Mouse (Mus musculus) heart, embryonic 13.5 days (tissue): ENCODE results near the gene Glul. TPM values are rescaled to one million over a fixed set of nuclear protein-coding genes. Genes with fewer than 3 reads are reported as not detected.

Experiments
- ATAC-seq: fragments of 200-750 bp; cut with Nextera tagmentation; 2 replicates; pipeline ENCODE4 v1.8.0; 2017; ENCODE audit warnings: moderate TSS enrichment; ENCODE audit not compliant: insufficient number of reproducible peaks, low FRiP score, low TSS enrichment; ENCODE audit errors: extremely low read depth
- H3K27ac ChIP-seq: fragments of 300-500 bp; sonication (generic); replicated peaks from 2 replicates; pipeline ENCODE4 v1.5.1; 2015; ENCODE audit warnings: moderate library complexity, mild to moderate bottlenecking, inconsistent platforms
- H3K27me3 ChIP-seq: fragments of 300-500 bp; sonication (generic); replicated peaks from 2 replicates; pipeline ENCODE4 v1.6.1; 2015; ENCODE audit warnings: mild to moderate bottlenecking, inconsistent platforms
- H3K36me3 ChIP-seq: fragments of 300-500 bp; sonication (generic); 2 replicates; pipeline ENCODE4 v1.6.1; 2015; ENCODE audit warnings: mild to moderate bottlenecking, inconsistent platforms
- H3K4me1 ChIP-seq: fragments of 300-500 bp; sonication (generic); 2 replicates; pipeline ENCODE4 v1.6.1; 2015; ENCODE audit warnings: inconsistent platforms
- H3K4me2 ChIP-seq: fragments of 300-500 bp; sonication (generic); 2 replicates; pipeline ENCODE4 v1.6.1; 2015; ENCODE audit warnings: inconsistent platforms, mild to moderate bottlenecking, moderate library complexity
- H3K4me3 ChIP-seq: fragments of 300-500 bp; sonication (generic); 2 replicates; pipeline ENCODE4 v1.5.1; 2015; ENCODE audit warnings: moderate library complexity, mild to moderate bottlenecking, inconsistent platforms
- H3K9ac ChIP-seq: fragments of 300-500 bp; sonication (generic); 2 replicates; pipeline ENCODE4 v1.6.1; 2015; ENCODE audit warnings: inconsistent platforms, mild to moderate bottlenecking, moderate library complexity
- H3K9me3 ChIP-seq: fragments of 300-500 bp; sonication (generic); 2 replicates; pipeline ENCODE4 v1.6.1; 2016; ENCODE audit warnings: inconsistent platforms
- WGBS: fragments of 180-500 bp; shearing (Covaris S2); methylation state at CpG from one replicate; pipeline ENCODE4 v1.1.7; 2015; ENCODE audit warnings: mixed read lengths; 5-methylcytosine and 5-hydroxymethylcytosine counted together
- polyA plus RNA-seq: library from polyadenylated mRNA; unstranded; fragments of >200 nt; fragmentation: Nextera tagmentation; extraction: Ambion mirVana; gene quantifications from 2 replicates; pipeline ENCODE4 v1.2.1, GENCODE M21; 2015

Gene Glul
- polyA plus RNA-seq, 1 experiment from 2014 or later, result 63.4 TPM

- no peak for ATAC-seq
- Histone ChIP-seq H3K36me3 (no peaks in the 10 kb centered on the region), H3K27me3 (peaks cover 8% of the 10 kb centered on the region), H3K9me3 (no peaks in the 10 kb centered on the region), H3K4me1 (peaks cover 34% of the 10 kb centered on the region), H3K4me2 (no peak overlapping the region), H3K27ac (no peak overlapping the region), H3K4me3 (no peak overlapping the region), H3K9ac (no peak overlapping the region)
- WGBS, result 71% methylated on average over 8 of the region's 8 CpGs
Measured at GRCm38 (mm10) chr1:153897196-153897595, 2.5 kb upstream of the Glul start.

- Histone ChIP-seq H3K9me3 (no peaks in the 10 kb centered on the region), H3K36me3 (peaks cover 17% of the 10 kb centered on the region), H3K4me3 (peak overlapping the region; percentile 79), H3K9ac (peak overlapping the region; percentile 81), H3K27me3 (peaks cover 4% of the 10 kb centered on the region; the same call in 1 of the 2 replicates), H3K4me1 (peaks cover 36% of the 10 kb centered on the region), H3K4me2 (peak overlapping the region; percentile 87), H3K27ac (peak overlapping the region; percentile 97)
- ATAC-seq, result no peak
- WGBS, result 15% methylated on average over 22 of the region's 22 CpGs
Measured at GRCm38 (mm10) chr1:153898989-153899730, 584 bp upstream of the Glul start.

- WGBS, result 0% methylated on average over 36 of the region's 36 CpGs
- H3K27ac ChIP-seq, result peak overlapping the region; percentile 97
- peak; percentile 35; the same call in 1 of the 2 replicates for ATAC-seq
- H3K4me1 ChIP-seq, result peaks cover 36% of the 10 kb centered on the region
- H3K4me2 ChIP-seq, result peak overlapping the region; percentile 87
- no peaks in the 10 kb centered on the region for H3K27me3 ChIP-seq
- peak overlapping the region; percentile 94 for H3K9ac ChIP-seq
- H3K4me3 ChIP-seq, result peak overlapping the region; percentile 79
- H3K36me3 ChIP-seq, result peaks cover 29% of the 10 kb centered on the region
- H3K9me3 ChIP-seq, result no peaks in the 10 kb centered on the region
Measured at GRCm38 (mm10) chr1:153900381-153900780, 637 bp downstream of the Glul start.

- Histone ChIP-seq H3K27me3 (no peaks in the 10 kb centered on the region), H3K9ac (peak overlapping the region; percentile 94), H3K9me3 (no peaks in the 10 kb centered on the region), H3K27ac (peak overlapping the region; percentile 97), H3K4me1 (peaks cover 36% of the 10 kb centered on the region), H3K36me3 (peaks cover 37% of the 10 kb centered on the region), H3K4me3 (peak overlapping the region; percentile 79), H3K4me2 (peak overlapping the region; percentile 87)
- 3% methylated on average over 25 of the region's 25 CpGs for WGBS
- ATAC-seq, result no peak
Measured at GRCm38 (mm10) chr1:153900860-153901730, 1.4 kb downstream of the Glul start.

- no peak overlapping the region for H3K4me2 ChIP-seq
Measured at GRCm38 (mm10) chr1:153903006-153903405, 3.3 kb downstream of the Glul start.

GRCm38 (mm10) chr1:153904236-153904635, 4.5 kb downstream of the Glul start:
- Histone ChIP-seq H3K9me3 (no peaks in the 10 kb centered on the region), H3K36me3 (peaks cover 68% of the 10 kb centered on the region), H3K9ac (no peak overlapping the region), H3K27me3 (no peaks in the 10 kb centered on the region), H3K4me3 (no peak overlapping the region), H3K4me2 (no peak overlapping the region), H3K4me1 (peaks cover 16% of the 10 kb centered on the region), H3K27ac (no peak overlapping the region)
- ATAC-seq, result no peak
- WGBS, result 94% methylated on average over 14 of the region's 14 CpGs

More at GRCm38 (mm10) chr1:153903006-153903405, 3.3 kb downstream of the Glul start:
- no peak for ATAC-seq
- Histone ChIP-seq H3K4me1 (peaks cover 27% of the 10 kb centered on the region), H3K27ac (no peak overlapping the region), H3K36me3 (peaks cover 56% of the 10 kb centered on the region), H3K9me3 (no peaks in the 10 kb centered on the region), H3K4me3 (no peak overlapping the region), H3K9ac (no peak overlapping the region), H3K27me3 (no peaks in the 10 kb centered on the region)
- 92% methylated on average over 13 of the region's 13 CpGs for WGBS

- no peak overlapping the region for H3K9ac ChIP-seq
- H3K27ac ChIP-seq, result no peak overlapping the region
- no peaks in the 10 kb centered on the region for H3K27me3 ChIP-seq
- H3K4me2 ChIP-seq, result no peak overlapping the region
- 82% methylated on average over 3 of the region's 3 CpGs for WGBS
- H3K4me1 ChIP-seq, result peaks cover 15% of the 10 kb centered on the region
- no peak for ATAC-seq
- H3K9me3 ChIP-seq, result no peaks in the 10 kb centered on the region
- peaks cover 82% of the 10 kb centered on the region for H3K36me3 ChIP-seq
- H3K4me3 ChIP-seq, result no peak overlapping the region
Measured at GRCm38 (mm10) chr1:153905884-153906283, 6.1 kb downstream of the Glul start.

- H3K27me3 ChIP-seq, result no peaks in the 10 kb centered on the region
Measured at GRCm38 (mm10) chr1:153908208-153908607, 8.5 kb downstream of the Glul start.

GRCm38 (mm10) chr1:153908741-153909140, 9.0 kb downstream of the Glul start:
- Histone ChIP-seq H3K9ac (no peak overlapping the region), H3K36me3 (peaks cover 76% of the 10 kb centered on the region), H3K27ac (no peak overlapping the region), H3K27me3 (no peaks in the 10 kb centered on the region), H3K4me1 (no peaks in the 10 kb centered on the region), H3K4me3 (no peak overlapping the region), H3K4me2 (no peak overlapping the region), H3K9me3 (no peaks in the 10 kb centered on the region)
- ATAC-seq, result no peak
- 84% methylated on average over 4 of the region's 4 CpGs for WGBS

More at GRCm38 (mm10) chr1:153908208-153908607, 8.5 kb downstream of the Glul start:
- no peaks in the 10 kb centered on the region for H3K9me3 ChIP-seq
- no peak overlapping the region for H3K27ac ChIP-seq
- no peak overlapping the region for H3K4me2 ChIP-seq
- no peak for ATAC-seq
- no peaks in the 10 kb centered on the region for H3K4me1 ChIP-seq
- WGBS, result 85% methylated on average over 6 of the region's 6 CpGs
- no peak overlapping the region for H3K4me3 ChIP-seq
- H3K9ac ChIP-seq, result no peak overlapping the region
- H3K36me3 ChIP-seq, result peaks cover 81% of the 10 kb centered on the region

- H3K36me3 ChIP-seq, result peaks cover 69% of the 10 kb centered on the region
- H3K9ac ChIP-seq, result no peak overlapping the region
- no peak overlapping the region for H3K4me3 ChIP-seq
- no peak overlapping the region for H3K27ac ChIP-seq
- H3K4me2 ChIP-seq, result no peak overlapping the region
- H3K27me3 ChIP-seq, result no peaks in the 10 kb centered on the region
- H3K9me3 ChIP-seq, result no peaks in the 10 kb centered on the region
- H3K4me1 ChIP-seq, result 0 out of 2 replicates have a peak, but pooled peaks cover 5% of the 10 kb centered on the region
- WGBS, result 80% methylated on average over 10 of the region's 10 CpGs
- ATAC-seq, result no peak
Measured at GRCm38 (mm10) chr1:153909213-153909962, 9.6 kb downstream of the Glul start.

GRCm38 (mm10) chr1:153909963-153910291, 10.2 kb downstream of the Glul start:
- Histone ChIP-seq H3K9me3 (no peaks in the 10 kb centered on the region), H3K27ac (no peak overlapping the region), H3K9ac (no peak overlapping the region), H3K27me3 (no peaks in the 10 kb centered on the region), H3K36me3 (peaks cover 64% of the 10 kb centered on the region), H3K4me1 (0 out of 2 replicates have a peak, but pooled peaks cover 5% of the 10 kb centered on the region), H3K4me2 (no peak overlapping the region), H3K4me3 (no peak overlapping the region)
- WGBS, result 80% methylated on average over 9 of the region's 9 CpGs
- no peak for ATAC-seq
